Mouse (Mus musculus) layer of hippocampus, adult 8-10 months (tissue): Measurements from ENCODE around the gene Ncbp1. TPM values are rescaled to one million over a fixed set of nuclear protein-coding genes. Genes with fewer than 3 reads are reported as not detected.

Source experiments
- DNase-seq, 2 experiments: peaks; one replicate each; pipeline ENCODE4 v3.0.0; 2022; ENCODE audit warnings: low spot score in 2 of 2
- total RNA-seq, 4 experiments: library from RNA; stranded (reverse); gene quantifications; 2 replicates each; pipeline ENCODE4 v1.2.4; 2022

Gene Ncbp1
- 10 to 100 TPM; 46.8 to 57.7 (median 53.6) TPM for total RNA-seq

DNA sequence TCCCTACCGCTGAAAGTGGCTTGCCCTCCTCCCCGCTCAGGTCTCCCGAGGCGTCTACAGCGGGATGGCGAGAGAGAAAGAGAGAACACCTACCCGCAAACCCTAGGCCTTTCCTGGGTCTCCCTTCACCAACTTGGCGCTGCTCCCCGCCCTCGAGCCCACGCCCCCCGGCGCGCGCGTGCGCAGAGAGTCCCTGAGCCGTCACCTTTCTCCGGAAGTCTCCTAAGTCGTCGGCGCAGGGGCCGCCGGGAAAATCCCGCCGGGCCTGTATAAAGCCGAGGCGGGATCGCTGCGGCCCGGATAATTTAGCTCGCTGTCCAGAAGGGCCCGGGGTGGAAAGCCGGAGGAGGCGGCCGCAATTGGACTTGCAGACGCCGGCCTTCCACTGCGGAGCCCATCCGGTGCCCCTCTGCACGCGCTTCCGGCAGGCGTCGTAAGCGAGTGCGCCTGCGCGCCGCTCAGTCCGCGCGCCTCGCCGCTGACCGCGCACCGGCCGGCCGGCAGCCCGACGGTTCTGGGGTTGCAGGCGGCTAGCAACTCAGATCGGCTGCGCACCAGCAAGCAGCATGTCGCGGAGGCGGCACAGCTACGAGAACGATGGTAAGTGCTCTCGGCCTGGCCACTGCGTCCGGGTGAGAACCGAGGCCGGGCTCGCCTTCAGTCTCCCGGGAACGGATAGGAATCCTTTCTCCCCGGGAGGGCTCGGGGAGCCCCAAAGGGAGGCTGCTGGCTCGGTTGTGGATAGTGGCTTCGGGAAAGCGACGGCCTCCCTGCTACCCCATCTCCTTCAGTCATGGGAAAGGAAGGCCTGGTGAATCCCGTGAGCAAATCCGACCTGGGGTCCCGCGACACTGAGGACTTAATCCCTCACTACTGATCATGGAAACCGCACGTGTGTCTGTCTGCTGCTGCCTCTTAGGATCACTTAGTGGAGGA lies at the start of gene Ncbp1, which contains the start of gene Tstd2:
Gene Ncbp1, plus strand, starts transcription at position 327 of the 936 bp plus-strand sequence.
Gene Tstd2, minus strand, starts transcription at position 408 of the 936 bp plus-strand sequence.
- DNase-seq: peak; percentile 81 to 91

DNA sequence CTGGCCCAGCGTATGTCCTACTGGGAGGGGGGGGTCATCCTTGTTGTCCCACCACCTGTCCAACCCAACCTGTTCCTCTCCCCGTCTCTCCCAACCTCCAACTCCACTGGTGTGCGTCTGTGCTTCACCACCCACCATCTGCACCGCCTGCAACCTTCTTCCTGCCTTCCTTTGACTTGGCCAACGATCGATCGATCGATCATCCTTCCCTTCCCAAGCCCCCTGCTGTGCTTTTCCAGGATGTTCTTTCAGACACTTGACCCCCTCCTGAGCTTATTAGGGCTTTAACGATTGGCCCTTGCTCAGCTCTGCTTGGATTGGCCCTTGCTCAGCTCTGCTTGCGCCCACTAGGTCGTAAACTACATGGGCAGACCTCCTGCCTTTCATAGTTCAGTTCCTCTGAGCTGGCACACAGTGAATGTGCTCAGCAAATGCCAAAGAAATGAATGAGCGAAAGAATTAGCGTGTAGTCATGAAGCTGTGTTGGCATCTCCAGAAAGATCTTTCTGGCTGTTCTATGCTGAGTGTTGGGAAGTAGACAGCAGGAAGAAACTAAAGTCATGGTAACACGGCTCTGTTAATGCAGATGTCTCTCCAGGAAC lies 48.8 kb upstream of the Ncbp1 start:
- no peak for DNase-seq

DNA sequence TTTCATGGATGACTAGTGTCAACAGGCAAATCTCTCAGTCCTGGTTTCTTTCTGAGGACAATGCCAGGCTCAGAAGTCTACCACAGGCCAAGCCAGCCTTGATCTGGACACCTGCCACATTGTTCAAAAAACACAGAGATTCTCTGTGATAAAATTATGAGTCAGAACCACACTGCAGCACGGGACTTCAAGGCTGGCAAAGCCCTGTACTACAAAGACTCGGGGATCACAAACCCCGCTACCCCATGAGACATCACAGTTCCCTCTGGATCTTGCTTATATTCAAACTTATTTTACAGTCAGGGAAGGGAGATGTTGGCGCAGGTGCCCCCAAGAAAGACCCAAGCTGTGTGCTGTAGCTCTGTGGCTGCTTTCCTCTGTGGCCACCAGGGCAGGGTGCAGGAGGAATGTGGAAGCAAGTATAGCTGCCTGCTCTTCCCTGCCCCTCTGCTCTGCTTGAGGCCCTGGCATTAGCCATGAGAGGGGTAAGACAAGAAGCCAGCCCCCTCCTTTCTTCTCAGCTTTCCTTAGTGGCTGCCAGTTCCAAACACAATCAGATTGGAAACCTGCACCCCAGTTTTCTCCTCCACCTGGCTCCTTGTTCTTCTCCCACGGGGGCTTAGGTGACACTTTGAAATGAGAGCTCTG lies 45.9 kb upstream of the Ncbp1 start:
- peak; percentile 58 to 76 for DNase-seq

DNA sequence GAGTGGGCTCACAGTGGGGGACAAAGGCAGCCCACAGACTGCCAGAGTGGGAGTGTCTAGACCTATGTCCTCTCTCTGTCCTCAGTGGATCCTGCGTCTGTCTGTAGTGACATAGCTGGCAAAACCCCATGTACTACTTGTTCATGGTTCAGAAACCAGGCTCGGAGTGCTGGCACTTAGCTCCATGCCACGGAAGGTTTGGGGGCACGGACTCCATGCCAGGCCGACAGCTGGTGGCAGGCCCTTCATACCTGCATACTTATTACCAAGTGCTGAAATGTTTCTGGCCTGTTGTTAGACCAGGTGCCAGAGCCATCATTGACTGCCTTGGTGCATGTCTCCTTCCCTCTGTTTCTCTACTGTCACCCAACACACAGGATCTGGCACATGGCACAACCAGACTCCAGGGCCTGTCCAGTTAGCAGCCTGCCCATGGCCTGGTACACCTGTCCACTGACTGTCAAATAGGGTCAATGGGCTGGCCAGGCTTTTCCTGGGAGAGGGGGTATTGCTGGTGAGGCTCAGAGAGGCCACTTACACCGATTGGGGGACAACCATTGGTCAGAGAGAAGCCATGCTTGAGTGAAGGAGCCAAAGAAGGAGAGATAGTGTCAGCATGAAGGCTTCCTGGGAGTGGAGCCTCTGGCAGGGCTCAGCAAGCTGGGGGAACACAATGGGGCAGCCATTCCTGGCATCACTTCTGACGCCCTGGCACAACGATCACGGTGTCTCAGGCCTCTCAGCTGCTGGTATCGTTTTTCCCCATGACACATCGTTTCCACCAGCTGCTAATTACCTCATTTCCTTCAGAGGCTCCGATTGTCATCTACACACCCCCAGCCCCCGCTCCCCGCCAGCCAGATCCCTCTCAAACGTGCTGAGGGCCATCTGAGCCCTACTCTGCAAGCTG lies 43.2 kb upstream of the Ncbp1 start:
- DNase-seq: peak; percentile 68 to 77

DNA sequence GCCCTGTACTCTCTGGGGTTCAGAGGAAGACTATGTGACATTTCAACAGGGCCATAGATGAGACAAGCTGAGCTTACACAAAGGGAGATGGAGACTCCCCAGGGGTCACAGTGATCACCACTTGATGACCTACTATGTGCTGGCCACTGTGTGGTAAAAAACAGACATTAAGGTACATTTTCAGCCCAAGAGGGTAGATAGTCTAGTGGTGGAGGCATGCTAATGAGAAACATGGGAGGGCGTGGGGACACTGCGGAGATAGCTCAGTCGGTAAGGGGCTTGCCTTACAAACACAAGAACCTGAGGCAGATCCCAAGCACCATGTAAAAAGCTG lies 42.6 kb upstream of the Ncbp1 start:
- DNase-seq: no peak

DNA sequence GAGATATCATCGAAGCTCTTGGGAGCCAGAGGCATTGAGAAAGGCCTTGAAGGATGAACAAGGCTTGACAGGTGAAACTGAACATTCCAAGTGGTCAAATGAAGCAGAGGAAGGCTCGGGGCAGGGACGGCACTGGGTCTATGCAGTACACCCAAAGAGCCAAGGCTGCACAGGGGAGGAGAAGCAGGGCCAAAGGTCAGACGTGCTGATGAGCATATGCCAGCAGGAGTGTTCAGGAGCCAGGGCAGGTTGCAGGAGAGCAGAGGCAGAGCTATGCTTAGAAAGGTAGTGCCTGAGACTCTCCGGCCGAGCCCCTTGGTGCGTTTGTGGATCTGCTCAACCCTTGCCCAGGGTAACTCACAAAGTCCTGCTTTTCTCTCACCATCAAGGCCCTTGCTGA lies 41.9 kb upstream of the Ncbp1 start:
- DNase-seq: no peak

DNA sequence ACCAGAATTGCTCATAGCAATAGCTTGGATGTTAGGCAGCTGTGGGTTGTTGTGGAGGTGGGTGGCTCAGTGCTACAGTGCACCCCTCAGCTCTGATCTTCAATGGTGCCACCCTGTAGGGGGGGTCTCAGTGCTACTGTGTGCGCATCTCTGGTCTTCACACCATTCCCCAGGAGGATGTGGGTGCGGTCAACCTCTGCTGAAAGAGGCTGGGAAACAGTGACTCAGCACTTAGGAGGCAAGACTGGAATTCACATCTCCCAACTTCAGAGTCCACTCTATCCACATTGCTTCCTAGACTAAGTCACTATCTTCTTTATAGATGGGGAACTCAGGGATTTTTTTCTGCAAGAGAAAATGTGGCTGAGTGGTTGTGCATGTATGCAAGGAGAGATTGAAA lies 40.8 kb upstream of the Ncbp1 start:
- DNase-seq: no peak

DNA sequence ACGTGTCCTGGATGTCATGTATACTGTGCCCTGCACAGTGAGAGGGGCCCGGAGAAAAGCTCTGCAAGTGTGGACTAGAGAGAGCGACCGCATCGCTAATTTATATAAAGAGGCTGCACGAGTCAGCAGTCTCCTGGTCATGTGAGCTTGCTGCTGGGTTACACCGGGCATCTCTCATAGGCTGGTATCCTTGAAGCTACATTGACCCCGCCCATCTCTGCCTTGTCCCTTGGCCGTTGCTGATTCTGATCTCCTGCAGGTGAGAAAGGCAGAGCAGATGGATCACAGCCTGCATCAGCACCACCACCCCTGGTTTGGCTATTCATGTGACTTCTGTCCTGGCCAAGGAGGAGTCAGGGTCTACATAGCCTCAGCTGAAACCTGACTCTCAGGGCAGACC lies 39.3 kb upstream of the Ncbp1 start:
- no peak for DNase-seq

DNA sequence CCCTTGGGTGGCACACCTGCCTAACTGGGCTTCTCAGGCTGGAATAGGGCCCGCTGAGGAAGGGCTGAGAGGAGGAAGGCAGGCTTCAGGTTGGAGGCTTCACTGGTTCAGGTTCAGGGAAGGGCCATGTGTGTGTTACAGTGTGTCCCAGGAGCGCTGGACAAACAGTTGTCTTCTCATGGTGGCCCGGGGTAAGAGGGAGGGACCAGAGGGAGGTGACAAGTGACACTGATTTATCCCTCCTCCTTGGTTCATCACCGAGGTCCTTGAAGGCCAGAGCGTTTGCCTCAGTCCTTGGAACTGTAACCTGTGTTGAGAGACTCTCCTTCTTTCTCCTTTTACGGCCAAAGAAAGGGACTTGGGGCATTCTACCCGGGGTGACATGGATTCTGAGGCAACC lies 37.9 kb upstream of the Ncbp1 start:
- no peak for DNase-seq

DNA sequence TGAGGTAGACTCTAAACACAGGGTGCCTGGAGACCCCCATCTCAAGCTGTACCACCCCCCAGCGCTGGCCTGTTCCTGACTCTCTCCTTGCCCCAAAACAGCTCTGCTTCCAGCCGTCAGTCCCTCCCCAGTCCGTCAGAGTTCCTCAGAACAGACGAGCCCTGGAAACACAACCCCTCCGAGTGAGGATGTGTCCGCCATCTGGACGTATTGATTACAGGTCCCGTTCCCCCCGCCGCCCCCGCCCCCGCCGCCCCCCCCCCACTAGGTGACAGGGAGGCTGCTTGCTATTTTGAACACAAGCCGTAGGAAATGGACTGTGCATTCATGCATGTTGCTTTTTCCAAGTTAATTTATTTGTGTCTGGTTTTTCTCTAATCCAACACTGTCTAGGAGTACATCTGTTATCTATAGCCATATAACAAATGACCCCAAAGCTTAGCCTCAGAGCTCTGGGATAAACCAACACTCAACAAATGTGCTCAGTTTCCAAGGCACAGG lies 37.2 kb upstream of the Ncbp1 start:
- no peak for DNase-seq

DNA sequence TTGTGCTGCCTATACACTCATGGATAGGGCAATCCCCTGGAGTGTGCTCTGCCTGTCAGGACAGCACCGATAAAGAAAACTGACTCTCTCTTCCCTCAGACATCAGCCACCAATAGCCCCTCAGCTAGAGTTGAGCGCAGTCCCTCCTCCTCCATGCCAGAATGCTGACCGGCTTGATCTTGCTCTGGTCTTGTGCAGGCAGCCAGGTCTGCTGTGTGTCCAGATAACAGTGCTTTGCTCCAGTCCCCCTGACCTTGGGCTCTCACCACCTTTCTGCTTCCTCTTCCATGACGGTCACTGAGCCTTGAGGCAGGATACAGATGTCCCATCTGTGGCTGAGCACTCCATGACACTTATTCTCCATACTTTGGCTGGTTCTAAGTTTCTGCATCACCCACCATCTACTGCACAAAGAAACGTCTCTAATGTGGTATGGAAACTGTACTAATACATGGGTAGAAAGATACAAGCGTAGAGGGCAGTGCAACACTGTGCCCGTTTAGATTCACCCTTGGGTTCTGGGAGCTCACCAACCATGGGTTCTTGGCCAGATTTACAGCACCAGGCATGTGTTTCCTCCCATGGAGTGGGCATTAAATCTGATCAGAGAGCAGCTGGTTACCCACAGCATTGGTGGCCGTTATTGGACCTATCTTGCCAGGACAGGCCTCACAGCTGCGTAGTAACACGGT lies 36.2 kb upstream of the Ncbp1 start:
- no peak for DNase-seq

DNA sequence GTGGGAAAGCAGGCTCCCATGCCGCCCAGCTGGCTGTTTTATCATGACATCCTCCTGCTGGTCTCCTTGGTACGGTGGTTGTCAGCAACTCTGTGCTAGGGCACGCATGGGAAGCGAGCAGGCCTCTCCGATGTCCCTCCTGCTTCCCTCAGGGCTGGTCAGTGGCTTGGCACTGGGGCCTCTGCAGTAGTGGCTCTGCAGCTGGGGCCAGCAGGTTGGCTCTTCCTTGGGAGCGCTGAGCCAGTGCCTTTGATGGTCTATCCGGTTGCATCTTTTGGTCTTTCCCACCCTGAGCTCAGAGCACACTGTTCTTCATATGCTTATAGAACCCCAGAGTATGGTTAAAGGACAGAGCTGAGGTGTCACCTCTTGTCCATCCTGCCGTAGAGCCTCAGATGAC lies 28.3 kb upstream of the Ncbp1 start:
- DNase-seq: no peak

DNA sequence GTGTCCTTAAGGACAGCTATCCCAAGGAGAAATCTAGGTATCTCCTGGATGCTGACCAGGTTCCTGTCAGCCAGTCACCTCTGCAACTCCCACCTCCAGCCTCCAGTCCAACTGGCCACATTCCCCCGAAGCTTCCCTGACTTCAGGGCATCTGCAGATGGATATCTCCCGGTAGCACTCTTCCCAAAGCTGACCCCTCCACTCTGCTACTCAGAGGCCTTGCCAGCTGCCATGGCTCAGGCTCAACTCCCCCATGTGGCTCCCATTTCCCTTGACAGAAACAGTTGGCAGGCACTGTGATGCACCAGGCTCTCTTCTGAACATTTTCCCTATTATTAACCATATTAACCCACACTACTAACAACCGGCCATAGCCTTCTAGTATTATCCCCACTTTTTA lies 27.1 kb upstream of the Ncbp1 start:
- no peak for DNase-seq

DNA sequence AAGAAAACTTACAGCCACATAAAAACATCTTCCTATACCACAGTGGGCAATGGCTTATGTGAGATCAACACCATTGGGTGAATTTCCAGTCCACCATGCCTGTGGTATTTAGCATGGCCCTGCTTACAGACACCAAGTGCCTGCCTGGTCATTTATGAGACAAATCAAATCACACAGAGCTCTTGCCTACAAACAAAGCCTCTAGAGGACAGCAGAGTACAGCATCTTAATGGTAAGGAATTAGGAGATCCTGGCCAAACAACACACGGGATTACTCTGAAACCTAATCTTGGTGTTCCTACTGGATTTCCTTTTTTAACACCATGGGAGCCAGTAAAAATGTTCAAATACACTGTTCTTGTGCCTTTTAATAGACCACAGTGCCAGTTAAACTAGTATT lies 23.1 kb upstream of the Ncbp1 start:
- DNase-seq: no peak

DNA sequence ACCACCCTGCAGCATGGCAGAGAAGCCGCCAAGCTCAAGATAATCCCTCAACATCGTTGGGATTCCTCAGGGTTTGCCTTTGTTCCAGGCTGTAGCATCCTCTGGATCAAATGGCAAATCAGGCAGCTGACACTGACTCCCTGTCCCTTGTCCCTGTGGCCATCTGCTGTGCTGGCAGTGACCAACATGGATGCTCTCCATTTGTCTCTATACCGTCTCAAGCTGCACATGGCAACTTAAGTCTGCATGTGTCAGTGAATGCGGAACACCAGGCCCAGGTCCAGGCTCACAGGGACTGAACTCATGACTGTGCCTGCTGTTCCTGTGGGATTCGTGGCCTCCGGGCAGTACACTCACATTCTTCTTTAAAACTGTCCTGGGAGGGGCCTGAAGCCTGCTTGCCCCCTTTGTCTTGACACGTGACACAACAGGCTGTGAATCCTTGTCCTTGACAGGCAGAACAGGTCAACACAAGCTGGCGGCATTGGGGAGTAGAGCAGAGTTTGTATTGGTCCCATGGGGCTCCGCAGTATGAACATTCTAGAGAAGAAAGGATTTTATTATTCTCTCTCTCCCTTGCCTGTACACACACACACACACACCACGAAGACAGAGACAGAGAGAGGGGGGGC lies 21.8 kb upstream of the Ncbp1 start:
- no peak for DNase-seq

DNA sequence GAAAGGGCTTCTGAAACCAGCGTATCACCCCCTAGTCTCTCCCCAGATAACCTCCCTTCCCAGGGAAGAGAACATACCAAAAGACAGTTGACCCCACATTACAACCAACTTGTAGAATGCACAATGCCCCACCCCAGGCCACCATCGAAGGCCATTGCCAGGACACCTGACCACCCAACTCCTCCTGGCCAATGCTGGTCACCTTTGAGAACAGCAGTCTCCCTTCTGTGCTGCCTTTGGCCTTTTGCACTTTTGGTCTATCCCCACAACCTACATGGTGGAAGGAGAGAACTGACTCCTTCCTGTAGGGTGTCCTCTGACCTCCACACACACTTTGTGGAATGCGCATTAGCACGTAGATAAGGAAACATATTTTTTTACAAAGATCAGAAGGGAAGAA lies 20.9 kb upstream of the Ncbp1 start:
- DNase-seq: no peak

DNA sequence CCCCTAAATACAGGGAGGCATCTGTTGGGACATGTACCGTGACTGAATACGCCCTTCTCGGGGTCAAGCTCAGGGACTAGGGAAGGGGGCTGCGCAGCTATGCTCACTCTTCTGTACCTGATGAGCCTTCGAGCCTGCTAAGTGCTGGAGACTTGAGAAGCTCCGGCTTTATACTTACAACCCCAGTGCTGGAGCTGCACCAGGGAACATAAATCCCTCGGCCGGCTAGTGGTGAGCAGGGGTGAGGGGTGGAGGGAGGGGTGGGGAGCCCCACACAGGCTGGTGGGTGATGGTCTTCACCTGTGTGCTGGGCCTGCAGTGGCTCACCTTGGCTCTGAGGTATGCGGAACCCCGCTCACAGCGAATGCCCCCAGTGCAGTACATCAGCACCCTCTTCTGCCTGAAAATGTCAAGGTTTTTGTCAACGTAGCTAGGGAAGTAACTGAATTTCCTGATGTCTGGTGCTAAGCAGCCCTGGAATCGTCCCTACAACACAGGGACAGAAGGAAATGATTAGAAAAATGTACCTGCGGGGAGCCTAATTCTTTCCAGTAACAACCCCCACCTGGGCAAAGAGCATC lies 18.8 kb upstream of the Ncbp1 start:
- no peak for DNase-seq

DNA sequence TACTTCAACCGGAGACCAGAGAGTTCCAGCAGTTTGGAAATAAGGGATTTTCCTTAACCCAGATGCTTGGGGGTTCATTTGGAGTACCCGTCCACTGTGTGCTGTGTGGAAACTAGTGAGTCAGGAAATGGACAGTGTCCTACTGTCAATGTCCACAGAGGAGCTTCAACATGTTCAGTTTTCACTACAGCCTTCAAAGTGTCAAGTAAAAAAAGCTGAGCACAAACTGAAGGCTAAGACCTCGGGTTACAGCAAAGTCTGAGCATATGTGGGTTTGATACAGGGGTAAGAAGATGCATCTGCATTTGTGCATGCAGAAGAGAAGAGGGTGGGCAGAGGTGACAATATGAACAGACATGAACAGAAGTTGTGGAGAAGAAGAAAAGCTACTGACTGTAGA lies 17.6 kb upstream of the Ncbp1 start:
- DNase-seq: no peak

DNA sequence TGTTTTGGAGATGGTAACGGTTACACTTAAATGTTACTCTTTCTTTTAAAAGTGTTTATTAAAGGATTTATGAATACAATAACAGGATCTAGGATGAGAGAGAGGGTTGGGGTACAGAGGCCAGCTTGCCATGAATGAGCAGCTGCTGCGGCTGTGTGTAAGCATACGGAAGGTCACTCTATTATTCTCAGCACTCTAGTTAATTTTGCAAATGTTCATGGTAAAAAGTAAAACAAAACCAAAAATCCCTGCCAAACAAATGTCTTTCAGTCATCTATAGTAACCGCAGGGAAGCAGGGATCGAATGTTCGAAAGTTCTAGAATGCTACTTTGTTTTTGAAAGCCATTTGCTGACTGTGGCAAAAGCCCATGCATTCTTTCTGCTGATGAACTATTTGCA lies 15.1 kb upstream of the Ncbp1 start:
- DNase-seq: no peak

DNA sequence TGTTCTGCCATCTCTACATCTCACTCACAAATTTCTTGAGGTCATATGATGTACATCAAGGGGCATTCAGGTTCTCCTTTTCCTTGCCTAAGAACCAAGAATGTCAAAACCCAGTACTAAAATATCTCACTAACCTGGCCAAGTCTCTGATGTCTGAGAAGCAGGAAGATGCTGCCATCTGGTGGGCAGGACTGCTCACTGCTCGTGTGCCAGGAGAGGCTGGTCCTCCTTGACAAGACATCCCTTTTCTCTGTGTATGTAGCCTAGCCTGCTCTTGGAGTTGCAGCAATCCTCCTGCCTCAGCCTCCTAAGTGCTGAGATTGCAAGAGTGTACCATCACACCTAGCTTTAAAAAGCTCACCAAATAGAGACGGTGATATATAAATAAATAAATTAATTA lies 11.9 kb upstream of the Ncbp1 start:
- peak; percentile 63 to 82 for DNase-seq
